Mouse (Mus musculus) midbrain, embryonic 16.5 days (tissue): ENCODE results near the gene Ror1. TPM values are rescaled to one million over a fixed set of nuclear protein-coding genes. Genes with fewer than 3 reads are reported as not detected.
A peak's percentile ranks its signal among the peaks of the same experiment; 100 is the strongest.

ENCODE experiments used
- ATAC-seq: fragments of 200-750 bp; cut with Nextera tagmentation; 2 replicates; pipeline ENCODE4 v1.8.0; 2017; ENCODE audit warnings: moderate TSS enrichment
- H3K27ac ChIP-seq: fragments of 300-500 bp; sonication (generic); 2 replicates; pipeline ENCODE4 v1.5.1; 2014; ENCODE audit warnings: mild to moderate bottlenecking, low read length, mixed read lengths
- H3K27me3 ChIP-seq: fragments of 300-500 bp; sonication (generic); 2 replicates; pipeline ENCODE4 v1.6.1; 2014; ENCODE audit warnings: low read depth, low read length, mixed read lengths; ENCODE audit not compliant: control insufficient read depth, insufficient read depth
- H3K36me3 ChIP-seq: fragments of 300-500 bp; sonication (generic); 2 replicates; pipeline ENCODE4 v1.6.1; 2014; ENCODE audit warnings: mild to moderate bottlenecking, low read length, moderate library complexity, mixed read lengths; ENCODE audit not compliant: control insufficient read depth, insufficient read depth
- H3K4me1 ChIP-seq: fragments of 300-500 bp; sonication (generic); 2 replicates; pipeline ENCODE4 v1.6.1; 2014; ENCODE audit warnings: mild to moderate bottlenecking, low read length, mixed read lengths; ENCODE audit not compliant: control insufficient read depth, insufficient read depth
- H3K4me2 ChIP-seq: fragments of 300-500 bp; sonication (generic); 2 replicates; pipeline ENCODE4 v1.6.1; 2014; ENCODE audit warnings: mild to moderate bottlenecking, low read length, mixed read lengths
- H3K4me3 ChIP-seq: fragments of 300-500 bp; sonication (generic); 2 replicates; pipeline ENCODE4 v1.5.1; 2014; ENCODE audit warnings: low read depth, mild to moderate bottlenecking, low read length, moderate library complexity, mixed read lengths
- H3K9ac ChIP-seq: fragments of 300-500 bp; sonication (generic); 2 replicates; pipeline ENCODE4 v1.6.1; 2014; ENCODE audit warnings: low read depth, low read length, mixed read lengths
- H3K9me3 ChIP-seq: fragments of 300-500 bp; sonication (generic); replicated peaks from 2 replicates; pipeline ENCODE4 v1.6.1; 2014; ENCODE audit warnings: mild to moderate bottlenecking, low read length, mixed read lengths; ENCODE audit not compliant: control insufficient read depth, poor library complexity, severe bottlenecking
- WGBS: fragments of 180-500 bp; shearing (Covaris S2); extraction: QIAGEN DNeasy Blood & Tissue Kit; methylation state at CpG from one replicate; pipeline ENCODE4 v1.1.7; 2014; 5-methylcytosine and 5-hydroxymethylcytosine counted together
- polyA plus RNA-seq: library from polyadenylated mRNA; unstranded; fragments of >200 nt; fragmentation: Nextera tagmentation; extraction: Ambion mirVana; gene quantifications from 2 replicates; pipeline ENCODE4 v1.2.1, GENCODE M21; 2015

The Ror1 gene
- 0.83 and 0.84 TPM in 2 replicates for polyA plus RNA-seq

GRCm38 (mm10) chr4:100095685-100096595 lies at the start of gene Ror1:
TSS of gene Ror1 (plus strand) at chr4:100095791.
- H3K9ac ChIP-seq: peak within 1 kb of the TSS; percentile 74
- H3K27me3 ChIP-seq: peaks cover 7% of the 10 kb centered on the region; the same call in 1 of the 2 replicates
- peak within 1 kb of the TSS; percentile 99 for H3K4me2 ChIP-seq
- under 1% methylated on average over 69 of the region's 76 CpGs for WGBS
- ATAC-seq: peak; percentile 94
- H3K4me1 ChIP-seq: peaks cover 11% of the 10 kb centered on the region
- H3K4me3 ChIP-seq: peak within 1 kb of the TSS; percentile 65
- H3K9me3 ChIP-seq: no peaks in the 10 kb centered on the region
- H3K27ac ChIP-seq: peak within 1 kb of the TSS; percentile 58; the same call in 1 of the 2 replicates
- H3K36me3 ChIP-seq: no peaks in the 10 kb centered on the region

GRCm38 (mm10) chr4:100047066-100047465 lies 48.5 kb upstream of the Ror1 start:
- Histone ChIP-seq H3K27me3 (no peaks in the 10 kb centered on the region), H3K27ac (no peak overlapping the region), H3K4me3 (no peak overlapping the region), H3K9ac (no peak overlapping the region), H3K4me1 (peaks cover 3% of the 10 kb centered on the region), H3K4me2 (no peak overlapping the region), H3K36me3 (no peaks in the 10 kb centered on the region), H3K9me3 (no peaks in the 10 kb centered on the region)
- WGBS: 43% methylated on average over 6 of the region's 6 CpGs
- ATAC-seq: no peak

GRCm38 (mm10) chr4:100048351-100048950 lies 47.1 kb upstream of the Ror1 start:
- 71% methylated on average over 7 of the region's 7 CpGs for WGBS
- no peak for ATAC-seq

GRCm38 (mm10) chr4:100051767-100052166 lies 43.8 kb upstream of the Ror1 start:
- H3K4me2 ChIP-seq: no peak overlapping the region
- no peaks in the 10 kb centered on the region for H3K9me3 ChIP-seq
- H3K4me3 ChIP-seq: no peak overlapping the region
- no peak for ATAC-seq
- H3K27me3 ChIP-seq: no peaks in the 10 kb centered on the region
- H3K4me1 ChIP-seq: peaks cover 3% of the 10 kb centered on the region
- no peak overlapping the region for H3K27ac ChIP-seq
- H3K9ac ChIP-seq: no peak overlapping the region
- H3K36me3 ChIP-seq: no peaks in the 10 kb centered on the region

More at GRCm38 (mm10) chr4:100048351-100048950, 47.1 kb upstream of the Ror1 start:
- Histone ChIP-seq H3K9ac (no peak overlapping the region), H3K4me3 (no peak overlapping the region), H3K4me2 (no peak overlapping the region), H3K27me3 (no peaks in the 10 kb centered on the region), H3K27ac (no peak overlapping the region), H3K9me3 (no peaks in the 10 kb centered on the region), H3K36me3 (no peaks in the 10 kb centered on the region), H3K4me1 (peaks cover 3% of the 10 kb centered on the region)

- Histone ChIP-seq H3K9me3 (no peaks in the 10 kb centered on the region), H3K27me3 (no peaks in the 10 kb centered on the region), H3K4me3 (no peak overlapping the region), H3K9ac (no peak overlapping the region), H3K4me1 (peaks cover 3% of the 10 kb centered on the region), H3K27ac (no peak overlapping the region), H3K4me2 (no peak overlapping the region), H3K36me3 (no peaks in the 10 kb centered on the region)
- ATAC-seq: no peak
- WGBS: 35% methylated on average over 3 of the region's 3 CpGs
Observed at GRCm38 (mm10) chr4:100052258-100052657, 43.3 kb upstream of the Ror1 start.

GRCm38 (mm10) chr4:100056046-100056445 lies 39.5 kb upstream of the Ror1 start:
- ATAC-seq: no peak
- Histone ChIP-seq H3K9ac (no peak overlapping the region), H3K27ac (no peak overlapping the region), H3K36me3 (no peaks in the 10 kb centered on the region), H3K9me3 (no peaks in the 10 kb centered on the region), H3K4me2 (no peak overlapping the region), H3K4me1 (no peaks in the 10 kb centered on the region), H3K4me3 (no peak overlapping the region), H3K27me3 (no peaks in the 10 kb centered on the region)
- 58% methylated on average over 9 of the region's 9 CpGs for WGBS

- 83% methylated on average over 4 of the region's 4 CpGs for WGBS
- Histone ChIP-seq H3K9me3 (no peaks in the 10 kb centered on the region), H3K36me3 (no peaks in the 10 kb centered on the region), H3K27ac (no peak overlapping the region), H3K27me3 (no peaks in the 10 kb centered on the region), H3K4me3 (no peak overlapping the region), H3K4me1 (no peaks in the 10 kb centered on the region), H3K9ac (no peak overlapping the region), H3K4me2 (no peak overlapping the region)
- no peak for ATAC-seq
Observed at GRCm38 (mm10) chr4:100056446-100056845, 39.1 kb upstream of the Ror1 start.

- Histone ChIP-seq H3K4me3 (no peak overlapping the region), H3K36me3 (no peaks in the 10 kb centered on the region), H3K4me2 (no peak overlapping the region), H3K27ac (no peak overlapping the region), H3K9me3 (no peaks in the 10 kb centered on the region), H3K27me3 (no peaks in the 10 kb centered on the region), H3K9ac (no peak overlapping the region), H3K4me1 (no peaks in the 10 kb centered on the region)
- 90% methylated on average over 13 of the region's 13 CpGs for WGBS
- no peak for ATAC-seq
Observed at GRCm38 (mm10) chr4:100057381-100057780, 38.2 kb upstream of the Ror1 start.

- no peak for ATAC-seq
- WGBS: 95% methylated on average over 5 of the region's 5 CpGs
- Histone ChIP-seq H3K27me3 (no peaks in the 10 kb centered on the region), H3K4me1 (no peaks in the 10 kb centered on the region), H3K9me3 (no peaks in the 10 kb centered on the region), H3K9ac (no peak overlapping the region), H3K4me2 (no peak overlapping the region), H3K27ac (no peak overlapping the region), H3K4me3 (no peak overlapping the region), H3K36me3 (no peaks in the 10 kb centered on the region)
Observed at GRCm38 (mm10) chr4:100058631-100059030, 37.0 kb upstream of the Ror1 start.
